Mouse (Mus musculus) olfactory bulb, adult 2 months (tissue): ENCODE measurements around the gene Rhox11.

Source experiments
- CTCF ChIP-seq: fragments of 200-500 bp; IDR thresholded peaks from 2 replicates; pipeline ENCODE4 v1.5.1; 2012; ENCODE audit warnings: low read depth, mild to moderate bottlenecking, low read length, moderate library complexity; ENCODE audit not compliant: insufficient read depth
- POLR2A ChIP-seq: fragments of 200-500 bp; IDR thresholded peaks from 2 replicates; pipeline ENCODE4 v1.6.1; 2012; ENCODE audit warnings: mild to moderate bottlenecking, low read depth, low read length, moderate library complexity; ENCODE audit not compliant: insufficient read depth

GRCm38 (mm10) chrX:38121478-38121877 is 36.5 kb upstream of the Rhox11 start:
- TF ChIP-seq CTCF (no peak), POLR2A (no peak)
